Mouse (Mus musculus): ENCODE data around the gene Krt2. TPM values are rescaled to one million over a fixed set of nuclear protein-coding genes. Genes with fewer than 3 reads are reported as not detected.

Gene Krt2
- polyA plus RNA-seq, 1 experiment from 2014 or later = 0.47 TPM

- no peaks in the 10 kb centered on the region for H3K4me1 ChIP-seq
- no peaks in the 10 kb centered on the region for H3K9me3 ChIP-seq
- no peak for ATAC-seq (ENCODE audit: low FRiP score, low read depth)
- H3K4me2 ChIP-seq (replicated peaks) = no peak overlapping the region
- WGBS = 68% methylated on average over 5 of the region's 5 CpGs
- H3K36me3 ChIP-seq = no peaks in the 10 kb centered on the region
- no peak overlapping the region for H3K27ac ChIP-seq
- no peak overlapping the region for H3K9ac ChIP-seq
- H3K4me3 ChIP-seq = no peak overlapping the region
- H3K27me3 ChIP-seq = peaks cover 9% of the 10 kb centered on the region
Observed at GRCm38 (mm10) chr15:101834784-101835328, 16.9 kb upstream of the Krt2 start.

DNA sequence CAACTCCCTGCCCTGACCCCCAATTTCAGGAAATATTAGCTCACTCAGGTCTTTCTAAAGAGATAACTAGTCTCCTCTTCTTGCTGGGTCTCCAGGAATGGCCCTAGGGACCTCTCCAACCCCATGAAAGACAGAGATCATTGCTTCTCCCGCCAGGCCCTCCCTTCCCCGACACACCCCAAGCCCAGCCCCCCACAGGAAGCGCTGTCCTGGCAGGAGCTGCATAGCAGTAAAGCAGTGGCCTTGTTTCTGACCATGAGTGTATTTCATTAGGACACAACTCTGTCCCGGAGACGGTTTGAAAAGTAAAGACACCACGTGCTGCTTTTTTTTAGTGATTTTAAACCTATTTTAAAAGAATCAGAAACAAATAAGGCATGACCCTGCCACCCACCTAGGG, 15.2 kb upstream of the Krt2 start:
- H3K27ac ChIP-seq = no peak overlapping the region
- H3K4me1 ChIP-seq = no peaks in the 10 kb centered on the region
- no peak overlapping the region for H3K9ac ChIP-seq
- 20% methylated on average over 6 of the region's 6 CpGs for WGBS
- H3K36me3 ChIP-seq = no peaks in the 10 kb centered on the region
- no peak for ATAC-seq (ENCODE audit: low FRiP score, low read depth)
- H3K4me3 ChIP-seq = no peak overlapping the region
- H3K9me3 ChIP-seq = no peaks in the 10 kb centered on the region
- 0 out of 2 replicates have a peak, but pooled peaks cover 6% of the 10 kb centered on the region for H3K27me3 ChIP-seq
- H3K4me2 ChIP-seq (replicated peaks) = no peak overlapping the region

DNA sequence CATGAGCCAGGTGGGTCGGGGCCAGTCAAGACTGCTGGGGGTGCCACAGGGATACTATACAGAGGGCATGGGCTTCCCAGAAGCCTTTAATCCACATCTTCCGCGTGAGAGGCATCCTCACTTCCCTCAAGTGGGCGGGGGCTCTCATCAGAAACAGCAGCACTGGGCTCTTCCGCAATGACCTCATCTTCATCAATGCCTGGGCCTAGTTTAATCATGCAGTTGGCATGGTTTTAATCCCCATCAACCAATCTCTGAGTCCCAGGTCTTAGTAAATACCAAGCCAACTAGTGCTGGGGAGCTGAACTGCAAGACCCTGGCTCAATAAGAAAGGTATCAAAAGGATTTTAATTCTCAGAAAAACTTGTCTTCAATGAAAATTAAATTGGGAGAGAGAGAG, 11.5 kb upstream of the Krt2 start:
- Histone ChIP-seq H3K9ac (no peak overlapping the region), H3K27me3 (peaks cover 23% of the 10 kb centered on the region), H3K9me3 (no peaks in the 10 kb centered on the region), H3K4me2 (replicated peaks) (no peak overlapping the region), H3K4me1 (no peaks in the 10 kb centered on the region), H3K4me3 (no peak overlapping the region), H3K27ac (no peak overlapping the region), H3K36me3 (no peaks in the 10 kb centered on the region)
- 67% methylated on average over 5 of the region's 5 CpGs for WGBS
- ATAC-seq (ENCODE audit: low FRiP score, low read depth) = no peak

GRCm38 (mm10) chr15:101821786-101822185, 3.8 kb upstream of the Krt2 start:
- peaks cover 38% of the 10 kb centered on the region for H3K27me3 ChIP-seq
- peaks cover 5% of the 10 kb centered on the region for H3K4me1 ChIP-seq
- H3K4me2 ChIP-seq (replicated peaks) = no peak overlapping the region
- no peaks in the 10 kb centered on the region for H3K9me3 ChIP-seq
- WGBS = 16% methylated on average over 3 of the region's 3 CpGs
- H3K4me3 ChIP-seq = no peak overlapping the region
- no peak overlapping the region for H3K27ac ChIP-seq
- ATAC-seq (ENCODE audit: low FRiP score, low read depth) = no peak
- no peaks in the 10 kb centered on the region for H3K36me3 ChIP-seq
- H3K9ac ChIP-seq = no peak overlapping the region

- Histone ChIP-seq H3K4me3 (no peak overlapping the region), H3K9me3 (no peaks in the 10 kb centered on the region; the same call in 1 of the 2 replicates), H3K27ac (no peak overlapping the region), H3K4me1 (no peaks in the 10 kb centered on the region), H3K36me3 (no peaks in the 10 kb centered on the region), H3K9ac (no peak overlapping the region), H3K4me2 (replicated peaks) (no peak overlapping the region), H3K27me3 (peaks cover 8% of the 10 kb centered on the region)
- whole genome bisulfite sequencing = 79% methylated on average over 11 of the region's 11 CpGs
- no peak for ATAC-seq (ENCODE audit: low FRiP score, low read depth)
Observed at GRCm38 (mm10) chr15:101803052-101803822, 14.7 kb downstream of the Krt2 start.

GRCm38 (mm10) chr15:101802296-101802835, 15.6 kb downstream of the Krt2 start, which contains the start of gene Krt73:
Gene Krt73 (minus strand): TSS chr15:101802346.
- 78% methylated on average over 6 of the region's 6 CpGs for WGBS
- Histone ChIP-seq H3K27me3 (peaks cover 8% of the 10 kb centered on the region), H3K9me3 (no peaks in the 10 kb centered on the region), H3K4me2 (replicated peaks) (no peak within 1 kb of the TSS), H3K36me3 (no peaks in the 10 kb centered on the region), H3K4me1 (no peaks in the 10 kb centered on the region), H3K9ac (no peak within 1 kb of the TSS), H3K27ac (no peak within 1 kb of the TSS), H3K4me3 (no peak within 1 kb of the TSS)
- no peak for ATAC-seq (ENCODE audit: low FRiP score, low read depth)

DNA sequence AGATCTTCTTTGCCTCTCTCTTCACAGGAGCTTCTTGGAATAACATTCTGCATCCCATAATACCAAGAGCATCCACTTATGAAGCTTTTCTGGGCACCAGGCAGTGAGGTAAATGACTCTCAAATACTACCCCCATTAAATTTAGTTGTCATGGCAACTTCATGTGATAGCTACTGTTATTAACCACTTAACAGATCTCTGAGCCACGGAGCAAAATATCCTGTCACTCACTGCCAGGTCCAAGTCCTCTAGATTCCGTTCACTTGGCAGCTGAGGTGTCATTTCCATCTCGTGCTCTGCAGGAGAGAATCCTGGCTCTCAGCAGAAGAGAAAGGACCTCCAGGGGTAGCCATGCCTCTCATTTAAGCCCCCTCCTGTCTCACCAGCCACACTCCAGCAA, 27.1 kb downstream of the Krt2 start:
- Histone ChIP-seq H3K9me3 (no peaks in the 10 kb centered on the region), H3K27me3 (peaks cover 28% of the 10 kb centered on the region), H3K4me1 (0 out of 2 replicates have a peak, but pooled peaks cover 4% of the 10 kb centered on the region), H3K36me3 (no peaks in the 10 kb centered on the region), H3K4me3 (no peak overlapping the region), H3K27ac (no peak overlapping the region), H3K9ac (no peak overlapping the region), H3K4me2 (replicated peaks) (no peak overlapping the region)
- WGBS = 11% methylated on average over 3 of the region's 3 CpGs
- ATAC-seq (ENCODE audit: low FRiP score, low read depth) = no peak

DNA sequence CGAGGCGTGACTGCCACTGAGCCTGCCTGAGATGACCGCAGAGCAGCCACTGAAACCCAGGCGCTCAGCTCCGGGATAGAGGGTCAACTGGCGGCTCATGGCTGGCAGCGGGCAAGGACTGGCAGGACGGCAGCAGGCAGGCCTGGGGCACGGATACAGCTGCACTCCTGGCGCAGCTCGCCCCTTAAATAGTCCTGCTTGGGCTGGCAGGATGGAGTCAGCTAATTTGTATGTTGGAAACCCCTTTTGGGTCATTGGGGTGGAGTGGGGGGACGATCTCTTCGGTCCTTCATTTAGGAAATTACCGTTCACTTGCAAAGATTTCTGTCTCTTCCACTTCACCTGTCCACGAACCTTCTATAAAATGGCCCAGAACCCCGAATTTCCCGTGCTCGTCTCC, 31.6 kb downstream of the Krt2 start, which contains the start of gene Krt72:
Gene Krt72, minus strand, starts transcription at position 101 of the 400 bp plus-strand sequence.
- ATAC-seq (ENCODE audit: low FRiP score, low read depth) = no peak
- Histone ChIP-seq H3K36me3 (no peaks in the 10 kb centered on the region), H3K27me3 (peaks cover 18% of the 10 kb centered on the region; the same call in 1 of the 2 replicates), H3K9me3 (no peaks in the 10 kb centered on the region), H3K4me3 (no peak within 1 kb of the TSS), H3K4me2 (replicated peaks) (no peak within 1 kb of the TSS), H3K4me1 (0 out of 2 replicates have a peak, but pooled peaks cover 4% of the 10 kb centered on the region), H3K27ac (no peak within 1 kb of the TSS), H3K9ac (no peak within 1 kb of the TSS)
- WGBS = 90% methylated on average over 18 of the region's 18 CpGs

DNA sequence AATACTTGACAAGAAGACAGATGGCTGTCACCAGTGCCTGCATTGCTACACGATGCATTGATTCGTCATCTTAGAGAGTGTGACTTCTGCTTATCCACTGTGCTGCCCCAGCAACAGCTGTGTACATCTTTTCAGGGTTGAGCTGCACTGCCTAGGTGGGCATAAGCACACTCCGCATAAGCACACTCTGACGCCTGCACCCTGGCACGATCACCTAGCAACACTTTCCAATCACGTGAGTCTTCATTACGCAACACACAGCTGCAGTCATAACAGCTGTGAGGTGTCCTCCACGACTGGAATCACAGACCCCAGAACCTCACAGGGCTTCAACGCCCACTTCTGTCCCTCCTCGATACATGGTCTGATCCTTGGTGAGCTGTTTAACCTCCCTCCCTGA, 44.5 kb downstream of the Krt2 start:
- H3K4me3 ChIP-seq = no peak overlapping the region
- no peak overlapping the region for H3K4me2 ChIP-seq (replicated peaks)
- H3K27me3 ChIP-seq = 0 out of 2 replicates have a peak, but pooled peaks cover 10% of the 10 kb centered on the region
- H3K4me1 ChIP-seq = no peaks in the 10 kb centered on the region
- H3K9ac ChIP-seq = no peak overlapping the region
- no peaks in the 10 kb centered on the region for H3K9me3 ChIP-seq
- no peak overlapping the region for H3K27ac ChIP-seq
- 84% methylated on average over 10 of the region's 10 CpGs for WGBS
- no peak for ATAC-seq (ENCODE audit: low FRiP score, low read depth)
- no peaks in the 10 kb centered on the region for H3K36me3 ChIP-seq

- WGBS = 6% methylated on average over 5 of the region's 5 CpGs
- peak; percentile 74; the same call in 1 of the 2 replicates for ATAC-seq (ENCODE audit: low FRiP score, low read depth)
- Histone ChIP-seq H3K4me3 (no peak overlapping the region), H3K9me3 (no peaks in the 10 kb centered on the region), H3K36me3 (no peaks in the 10 kb centered on the region), H3K27ac (no peak overlapping the region), H3K4me2 (replicated peaks) (no peak overlapping the region), H3K9ac (no peak overlapping the region), H3K4me1 (no peaks in the 10 kb centered on the region), H3K27me3 (0 out of 2 replicates have a peak, but pooled peaks cover 10% of the 10 kb centered on the region)
Observed at GRCm38 (mm10) chr15:101772711-101773081, 45.3 kb downstream of the Krt2 start.

DNA sequence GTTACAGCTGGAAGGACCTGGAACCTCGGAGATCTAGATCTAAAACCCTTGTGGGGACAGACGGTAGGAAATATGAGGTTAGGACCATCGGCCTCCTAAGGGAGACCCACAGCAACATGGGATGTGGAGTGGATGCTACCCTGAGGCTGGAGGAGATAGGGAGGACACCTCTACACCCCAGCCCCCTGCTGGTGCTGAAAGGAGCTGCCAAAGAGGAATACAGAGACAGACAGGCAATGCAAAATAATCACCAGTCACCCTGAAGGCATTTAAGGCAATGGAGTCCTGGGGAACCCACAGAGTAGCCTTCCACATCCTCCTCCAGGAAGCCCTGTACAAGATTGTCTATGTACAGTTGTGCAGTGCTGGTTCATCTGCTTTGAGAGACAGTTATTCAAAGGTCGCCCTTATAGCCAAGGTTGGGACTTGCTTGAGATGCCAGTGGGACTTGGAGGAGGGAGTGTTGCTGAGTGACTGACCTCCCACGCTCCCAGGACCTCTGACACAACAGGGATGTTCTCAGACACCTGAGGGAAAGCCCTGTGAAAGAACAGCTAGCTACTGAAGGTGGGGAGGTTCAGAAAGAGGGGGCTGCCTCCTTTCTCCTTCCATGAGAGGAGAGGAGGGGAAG, 45.8 kb downstream of the Krt2 start:
- 63% methylated on average over 5 of the region's 5 CpGs for WGBS

GRCm38 (mm10) chr15:101770226-101770625, 47.7 kb downstream of the Krt2 start:
- Histone ChIP-seq H3K9me3 (no peaks in the 10 kb centered on the region), H3K4me1 (no peaks in the 10 kb centered on the region), H3K27me3 (0 out of 2 replicates have a peak, but pooled peaks cover 10% of the 10 kb centered on the region), H3K27ac (no peak overlapping the region), H3K4me2 (replicated peaks) (no peak overlapping the region), H3K36me3 (no peaks in the 10 kb centered on the region), H3K4me3 (no peak overlapping the region), H3K9ac (no peak overlapping the region)
- ATAC-seq (ENCODE audit: low FRiP score, low read depth) = no peak
- WGBS = 56% methylated on average over 8 of the region's 8 CpGs

More for the DNA sequence above, 45.8 kb downstream of the Krt2 start:
- Histone ChIP-seq H3K4me3 (no peak overlapping the region), H3K4me2 (replicated peaks) (no peak overlapping the region), H3K4me1 (no peaks in the 10 kb centered on the region), H3K27me3 (0 out of 2 replicates have a peak, but pooled peaks cover 10% of the 10 kb centered on the region), H3K36me3 (no peaks in the 10 kb centered on the region), H3K27ac (no peak overlapping the region), H3K9ac (no peak overlapping the region), H3K9me3 (no peaks in the 10 kb centered on the region)
- no peak for ATAC-seq (ENCODE audit: low FRiP score, low read depth)
